Mouse (Mus musculus) heart, postnatal 0 days (tissue): ENCODE results near the gene Synj1. TPM values are rescaled to one million over a fixed set of nuclear protein-coding genes. Genes with fewer than 3 reads are reported as not detected.
A peak's percentile ranks its signal among the peaks of the same experiment; 100 is the strongest.

Experiments used
- ATAC-seq: fragments of 200-750 bp; cut with Nextera tagmentation; 2 replicates; pipeline ENCODE4 v1.8.0; 2017; ENCODE audit warnings: low read depth, moderate number of reproducible peaks, moderate library complexity; ENCODE audit not compliant: insufficient read depth
- DNase-seq: peaks from one replicate; pipeline ENCODE4 v3.0.0-alpha.2; 2016; ENCODE audit warnings: low spot score
- H3K27ac ChIP-seq: fragments of 300-500 bp; sonication (generic); 2 replicates; pipeline ENCODE4 v1.5.1; 2014; ENCODE audit warnings: low read depth, mild to moderate bottlenecking
- H3K27me3 ChIP-seq: fragments of 300-500 bp; sonication (generic); 2 replicates; pipeline ENCODE4 v1.6.1; 2014; ENCODE audit warnings: low read length, mixed read lengths; ENCODE audit not compliant: control insufficient read depth, insufficient read depth
- H3K36me3 ChIP-seq: fragments of 300-500 bp; sonication (generic); replicated peaks from 2 replicates; pipeline ENCODE4 v1.6.1; 2014; ENCODE audit warnings: low read length, mixed read lengths; ENCODE audit not compliant: control insufficient read depth, insufficient read depth
- H3K4me1 ChIP-seq: fragments of 300-500 bp; sonication (generic); 2 replicates; pipeline ENCODE4 v1.6.1; 2014; ENCODE audit warnings: antibody characterized with exemption; ENCODE audit not compliant: control insufficient read depth, insufficient read depth
- H3K4me2 ChIP-seq: fragments of 300-500 bp; sonication (generic); 2 replicates; pipeline ENCODE4 v1.6.1; 2014; ENCODE audit warnings: low read depth, mild to moderate bottlenecking, low read length, moderate library complexity
- H3K4me3 ChIP-seq: fragments of 300-500 bp; sonication (generic); 2 replicates; pipeline ENCODE4 v1.5.1; 2014; ENCODE audit warnings: low read depth, low read length
- H3K9ac ChIP-seq: fragments of 300-500 bp; sonication (generic); replicated peaks from 2 replicates; pipeline ENCODE4 v1.6.1; 2014; ENCODE audit warnings: low read depth, low read length, mixed read lengths
- H3K9me3 ChIP-seq: fragments of 300-500 bp; sonication (generic); replicated peaks from 2 replicates; pipeline ENCODE4 v1.6.1; 2016; ENCODE audit warnings: low read length; ENCODE audit not compliant: control insufficient read depth
- CTCF ChIP-seq: IDR thresholded peaks from 2 replicates; pipeline ENCODE4 v1.5.1; 2016; ENCODE audit warnings: antibody characterized with exemption, control low read depth, low read depth
- EP300 ChIP-seq: IDR thresholded peaks from 2 replicates; pipeline ENCODE4 v1.6.1; 2016; ENCODE audit warnings: antibody characterized with exemption, low read depth
- WGBS: fragments of 180-500 bp; shearing (Covaris S2); extraction: QIAGEN DNeasy Blood & Tissue Kit; methylation state at CpG from one replicate; pipeline ENCODE4 v1.1.7; 2014; 5-methylcytosine and 5-hydroxymethylcytosine counted together
- polyA plus RNA-seq: library from polyadenylated mRNA; unstranded; fragments of >200 nt; fragmentation: Nextera tagmentation; extraction: Ambion mirVana; gene quantifications from 2 replicates; pipeline ENCODE4 v1.2.1, GENCODE M21; 2015
- total RNA-seq: library from RNA; depleted of rRNA; stranded (reverse); fragments of >200 nt; gene quantifications from 2 replicates; pipeline ENCODE4 v1.2.3, GENCODE M21; 2014; ENCODE audit warnings: low replicate concordance; rRNA removed

The Synj1 gene
- total RNA-seq, result 11.8 and 19.3 TPM in 2 replicates
- polyA plus RNA-seq, result 6.6 and 8.5 TPM in 2 replicates

- Histone ChIP-seq H3K4me3 (peak within 1 kb of the TSS; percentile 91), H3K9me3 (no peaks in the 10 kb centered on the region), H3K27ac (peak within 1 kb of the TSS; percentile 90), H3K27me3 (no peaks in the 10 kb centered on the region), H3K9ac (peak within 1 kb of the TSS; percentile 89), H3K4me2 (peak within 1 kb of the TSS; percentile 73), H3K4me1 (peaks cover 7% of the 10 kb centered on the region; the same call in 1 of the 2 replicates), H3K36me3 (peaks cover 21% of the 10 kb centered on the region)
- TF ChIP-seq EP300, result no peak
- no peak for TF ChIP-seq CTCF
- WGBS, result under 1% methylated on average over 56 of the region's 66 CpGs
- DNase-seq (peak; percentile 96), ATAC-seq (peak; percentile 97)
These were observed at the start of gene Synj1 for GRCm38 (mm10) chr16:91011021-91011683. Gene Synj1, minus strand, starts transcription at chr16:91011308.

GRCm38 (mm10) chr16:91057741-91058140, 46.6 kb upstream of the Synj1 start:
- no peak overlapping the region for H3K4me2 ChIP-seq
- DNase-seq, result no peak
- no peaks in the 10 kb centered on the region for H3K9me3 ChIP-seq
- no peak overlapping the region for H3K9ac ChIP-seq
- H3K27ac ChIP-seq, result no peak overlapping the region
- H3K27me3 ChIP-seq, result 0 out of 2 replicates have a peak, but pooled peaks cover 9% of the 10 kb centered on the region
- H3K4me3 ChIP-seq, result no peak overlapping the region
- TF ChIP-seq CTCF (no peak), EP300 (no peak)
- H3K4me1 ChIP-seq, result 0 out of 2 replicates have a peak, but pooled peaks cover 3% of the 10 kb centered on the region
- H3K36me3 ChIP-seq, result no peaks in the 10 kb centered on the region
- no peak for ATAC-seq
- WGBS, result 34% methylated on average over 6 of the region's 6 CpGs

GRCm38 (mm10) chr16:91057261-91057660, 46.2 kb upstream of the Synj1 start:
- 0 out of 2 replicates have a peak, but pooled peaks cover 3% of the 10 kb centered on the region for H3K4me1 ChIP-seq
- H3K9ac ChIP-seq, result no peak overlapping the region
- no peaks in the 10 kb centered on the region for H3K9me3 ChIP-seq
- no peak overlapping the region for H3K4me3 ChIP-seq
- no peak overlapping the region for H3K4me2 ChIP-seq
- DNase-seq (no peak), ATAC-seq (no peak)
- WGBS, result 57% methylated on average over 4 of the region's 4 CpGs
- no peak overlapping the region for H3K27ac ChIP-seq
- TF ChIP-seq EP300, result no peak
- TF ChIP-seq CTCF, result no peak
- 0 out of 2 replicates have a peak, but pooled peaks cover 9% of the 10 kb centered on the region for H3K27me3 ChIP-seq
- H3K36me3 ChIP-seq, result no peaks in the 10 kb centered on the region

- Histone ChIP-seq H3K36me3 (no peaks in the 10 kb centered on the region), H3K27me3 (0 out of 2 replicates have a peak, but pooled peaks cover 9% of the 10 kb centered on the region), H3K9me3 (no peaks in the 10 kb centered on the region), H3K9ac (no peak overlapping the region), H3K4me3 (no peak overlapping the region), H3K4me2 (no peak overlapping the region), H3K27ac (no peak overlapping the region), H3K4me1 (0 out of 2 replicates have a peak, but pooled peaks cover 3% of the 10 kb centered on the region)
- WGBS, result 40% methylated on average over 16 of the region's 16 CpGs
- no peak for TF ChIP-seq CTCF
- no peak for TF ChIP-seq EP300
- peak; percentile 64 for ATAC-seq
- DNase-seq, result peak; percentile 33
These were observed 45.1 kb upstream of the Synj1 start for GRCm38 (mm10) chr16:91056043-91056821.

- H3K4me1 ChIP-seq, result 0 out of 2 replicates have a peak, but pooled peaks cover 3% of the 10 kb centered on the region
- ATAC-seq (no peak), DNase-seq (no peak)
- H3K36me3 ChIP-seq, result no peaks in the 10 kb centered on the region
- H3K9ac ChIP-seq, result no peak overlapping the region
- 0 out of 2 replicates have a peak, but pooled peaks cover 9% of the 10 kb centered on the region for H3K27me3 ChIP-seq
- no peaks in the 10 kb centered on the region for H3K9me3 ChIP-seq
- 78% methylated on average over 5 of the region's 5 CpGs for WGBS
- no peak overlapping the region for H3K27ac ChIP-seq
- H3K4me3 ChIP-seq, result no peak overlapping the region
- no peak for TF ChIP-seq EP300
- no peak for TF ChIP-seq CTCF
- H3K4me2 ChIP-seq, result no peak overlapping the region
These were observed 44.0 kb upstream of the Synj1 start for GRCm38 (mm10) chr16:91055150-91055549.
